Comparison of ENCODE assay signal across 17 mouse cellular contexts in genomic region chr19:26261530-26261929, GRCm38 (mm10).
DNase-seq lines count a peak whose midpoint lies in the region.
"Had no signal": no experiment of that assay in that cellular context is flagged by ENCODE, and none has a peak within 500 bp of the region (broad histone marks: within the 10 kb centered on the region; RNA-seq: fewer than 3 reads in every experiment).

No protein-coding gene starts in this region.

- DNase-seq in layer of hippocampus, adult 18-20 months (ENCODE audit: low spot score in 2 of 2), result peak; percentile 3 to 45
- no peak for DNase-seq in layer of hippocampus, adult 11-12 months (ENCODE audit: low spot score)
- peak; percentile 51 to 63 for DNase-seq in right cerebral cortex, adult 2 months (ENCODE audit: low spot score in 2 of 2)
- no peak for DNase-seq in right cerebral cortex, postnatal 4 days
- DNase-seq in left cerebral cortex, adult 9 months (ENCODE audit: low spot score in 2 of 2), result peak; percentile 45 to 59
- DNase-seq in telencephalon, adult 2 months (ENCODE audit: low read depth, low spot score), result peak; percentile 82
- no peak for DNase-seq in embryo, embryonic 10 days (ENCODE audit: low spot score)
- DNase-seq: adrenal gland, postnatal 14 days; cerebellum, adult 11-12 months; cerebellum, adult 9-11 months; gastrocnemius, postnatal 25 days; heart, adult 18-20 months; heart, postnatal 4 days; kidney, adult 9 months; kidney, postnatal 10 days; lung, postnatal 4 days; thymus, postnatal 36 days had no signal

Comparison
In these comparisons a context has a peak if more than half of its experiments do, and no peak if none do; other contexts are left out.
1. DNase-seq: peak in layer of hippocampus, adult 18-20 months (2 of 2), right cerebral cortex, adult 2 months (2 of 2), left cerebral cortex, adult 9 months (2 of 2) and telencephalon, adult 2 months (single experiment); none in layer of hippocampus, adult 11-12 months (single experiment), right cerebral cortex, postnatal 4 days (single experiment) and embryo, embryonic 10 days (single experiment).